Mouse (Mus musculus): ENCODE results near the gene Sptlc2.

- TF ChIP-seq CTCF (conservative IDR thresholded peaks at IDR 0.05; ENCODE audit: low read length) (no peak), POU5F1 (IDR thresholded peaks at IDR 0.05; ENCODE audit: borderline replicate concordance, low read length) (no peak)
Observed at GRCm38 (mm10) chr12:87423700-87424099, 35.5 kb upstream of the Sptlc2 start.

Data from E14TG2a.4 (cell line).